15 mouse cellular contexts compared by ENCODE assay signal in the genomic region with DNA sequence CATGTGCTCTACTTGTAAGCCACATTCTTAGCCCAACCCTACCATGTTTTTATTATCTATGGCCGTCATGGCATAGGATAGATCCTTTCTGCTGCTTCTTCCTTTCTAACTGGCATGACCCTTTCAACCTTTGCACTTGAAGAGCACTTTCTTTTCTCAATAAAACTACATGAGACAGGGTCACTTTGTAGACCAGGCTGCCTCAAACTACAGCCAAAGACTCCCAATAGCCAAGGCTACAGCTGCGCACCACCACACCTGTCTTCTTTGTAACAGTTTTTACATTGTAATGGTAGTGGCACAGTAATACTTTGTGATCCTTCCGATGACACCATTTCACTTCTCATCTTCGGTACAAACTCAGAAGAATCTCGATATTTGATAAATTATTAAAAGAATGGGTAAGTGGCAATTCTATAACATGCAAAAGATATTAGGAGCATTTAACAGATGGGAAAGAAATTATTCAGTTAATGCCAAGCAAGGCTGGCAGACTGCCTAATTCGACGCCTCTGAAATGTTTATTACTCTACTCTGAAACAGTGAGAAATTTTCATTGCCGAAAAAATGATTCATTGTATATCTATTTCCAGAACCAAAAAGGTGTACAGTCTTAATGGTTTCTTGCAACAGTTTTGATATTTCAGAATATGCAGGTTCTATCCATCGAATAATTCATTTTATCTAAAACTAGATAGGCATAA.
"Had no signal": no experiment of that assay in that cellular context is flagged by ENCODE, and none has a peak within 500 bp of the region (broad histone marks: within the 10 kb centered on the region; RNA-seq: fewer than 3 reads in every experiment).

No protein-coding gene starts in this region.

- H3K4me3 ChIP-seq: intestine, embryonic 15.5 days; limb, embryonic 13.5 days; neural tube, embryonic 12.5 days had no signal

- H3K27ac ChIP-seq: intestine, embryonic 15.5 days; limb, embryonic 13.5 days; liver, embryonic 14.5 days; neural tube, embryonic 12.5 days; stomach, postnatal 0 days had no signal

- ATAC-seq: intestine, embryonic 15.5 days; lung, postnatal 0 days had no signal

- H3K4me1 ChIP-seq: intestine, embryonic 15.5 days; limb, embryonic 13.5 days; neural tube, embryonic 12.5 days had no signal

- H3K4me2 ChIP-seq: intestine, embryonic 15.5 days; limb, embryonic 13.5 days; neural tube, embryonic 12.5 days had no signal

- H3K9me3 ChIP-seq: intestine, embryonic 15.5 days; limb, embryonic 13.5 days; neural tube, embryonic 12.5 days had no signal

- DNase-seq: kidney, adult 18-20 months; kidney, postnatal 10 days; kidney, postnatal 4 days; left cerebral cortex, postnatal 4 days; lung, adult 2 months; lung, postnatal 36 days; midbrain, embryonic 14.5 days; retina, postnatal 1 day; thymus, postnatal 4 days had no signal

- H3K36me3 ChIP-seq: intestine, embryonic 15.5 days; limb, embryonic 13.5 days; neural tube, embryonic 12.5 days had no signal

- H3K27me3 ChIP-seq: intestine, embryonic 15.5 days; limb, embryonic 13.5 days; neural tube, embryonic 12.5 days had no signal

- H3K9ac ChIP-seq: intestine, embryonic 15.5 days; limb, embryonic 13.5 days; liver, embryonic 14.5 days; neural tube, embryonic 12.5 days had no signal
